Mouse (Mus musculus) lung, adult 2 months (tissue): ENCODE measurements around the gene Ssh2. TPM values are rescaled to one million over a fixed set of nuclear protein-coding genes. Genes with fewer than 3 reads are reported as not detected.

Source experiments
- DNase-seq: peaks from one replicate; pipeline ENCODE4 v3.0.0; 2022
- H3K4me1 ChIP-seq: fragments of 200-500 bp; 2 replicates; pipeline ENCODE4 v1.6.1; 2011; ENCODE audit warnings: low read length; ENCODE audit not compliant: control insufficient read depth, insufficient read depth
- H3K4me3 ChIP-seq: fragments of 200-500 bp; replicated peaks from 2 replicates; pipeline ENCODE3; 2011; ENCODE audit warnings: low read depth, mild to moderate bottlenecking, control low read depth, low read length; ENCODE audit errors: extremely low read depth
- CTCF ChIP-seq: fragments of 200-500 bp; IDR thresholded peaks from 2 replicates; pipeline ENCODE4 v1.5.1; 2011; ENCODE audit warnings: mild to moderate bottlenecking, low read length, control low read depth; ENCODE audit not compliant: insufficient read depth
- POLR2A ChIP-seq: fragments of 200-500 bp; IDR thresholded peaks from 2 replicates; pipeline ENCODE4 v1.6.1; 2011; ENCODE audit warnings: low read depth, mild to moderate bottlenecking, control low read depth, low read length, borderline replicate concordance; ENCODE audit errors: extremely low read depth
- WGBS: fragments of 180-500 bp; shearing (Covaris S2); methylation state at CpG from one replicate; pipeline ENCODE4 v1.1.7; 2018; 5-methylcytosine and 5-hydroxymethylcytosine counted together
- polyA plus RNA-seq: library from polyadenylated mRNA; depleted of rRNA; stranded (reverse); fragments of >200 nt; gene quantifications from 2 replicates; pipeline ENCODE4 v1.2.3, GENCODE M21; 2012

The Ssh2 gene
- polyA plus RNA-seq, 1 experiment, result 31.8 TPM

DNA sequence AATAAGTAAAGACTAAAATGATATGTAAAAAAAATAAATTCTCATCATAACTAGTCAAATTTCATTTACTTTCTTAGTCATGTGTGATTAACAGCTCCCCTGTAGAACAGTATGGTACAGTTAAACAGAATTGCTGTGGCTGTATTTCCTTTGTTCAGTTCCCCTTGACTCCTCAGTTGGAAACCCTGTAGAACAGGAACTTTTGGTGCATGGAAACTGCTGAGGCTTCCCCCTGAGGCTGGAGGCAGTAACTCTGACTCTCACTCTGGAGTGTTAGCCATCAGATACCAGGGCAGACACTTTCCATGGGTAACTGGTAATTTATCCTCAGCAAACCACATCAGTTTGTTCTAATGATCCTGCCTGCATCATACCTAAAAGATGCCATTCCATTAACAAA lies 195.2 kb downstream of the Ssh2 start:
- Histone ChIP-seq H3K4me3 (no peak overlapping the region), H3K4me1 (peaks cover 12% of the 10 kb centered on the region)
- TF ChIP-seq POLR2A (no peak), CTCF (no peak)
- DNase-seq, result no peak

DNA sequence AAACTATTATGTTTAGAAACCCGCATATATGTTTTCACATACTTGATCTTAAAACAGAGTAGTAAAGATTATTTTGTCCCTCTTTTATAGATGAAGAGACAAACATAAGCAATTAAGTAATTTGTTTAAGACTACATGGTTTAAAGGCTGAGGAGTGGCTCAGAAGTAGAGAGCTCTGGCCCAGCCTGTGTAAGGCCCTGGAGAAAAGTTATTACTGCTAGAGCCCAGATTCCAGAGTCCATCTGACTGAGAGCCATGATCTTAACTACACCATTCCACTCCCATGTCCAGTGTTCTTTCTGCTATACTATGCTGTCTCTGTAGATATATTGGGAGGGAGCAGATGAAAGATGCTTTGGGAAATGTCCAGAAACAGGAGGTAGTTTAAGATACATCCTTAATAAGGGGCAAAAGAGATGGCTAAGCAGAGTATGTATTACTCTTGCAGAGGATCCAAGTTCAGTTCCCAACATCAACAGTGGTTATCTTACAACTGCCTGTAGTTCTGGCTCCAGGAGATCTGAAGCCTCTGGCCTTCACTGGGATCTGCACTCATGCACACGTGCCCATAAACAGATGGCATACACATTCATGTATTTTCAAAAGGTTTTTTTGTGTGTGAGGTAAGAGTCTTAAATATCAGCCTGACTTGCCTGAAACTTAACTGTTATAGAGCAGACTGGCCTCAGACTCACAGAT lies 198.2 kb downstream of the Ssh2 start:
- TF ChIP-seq POLR2A (no peak), CTCF (no peak)
- H3K4me1 ChIP-seq, result peaks cover 11% of the 10 kb centered on the region

DNA sequence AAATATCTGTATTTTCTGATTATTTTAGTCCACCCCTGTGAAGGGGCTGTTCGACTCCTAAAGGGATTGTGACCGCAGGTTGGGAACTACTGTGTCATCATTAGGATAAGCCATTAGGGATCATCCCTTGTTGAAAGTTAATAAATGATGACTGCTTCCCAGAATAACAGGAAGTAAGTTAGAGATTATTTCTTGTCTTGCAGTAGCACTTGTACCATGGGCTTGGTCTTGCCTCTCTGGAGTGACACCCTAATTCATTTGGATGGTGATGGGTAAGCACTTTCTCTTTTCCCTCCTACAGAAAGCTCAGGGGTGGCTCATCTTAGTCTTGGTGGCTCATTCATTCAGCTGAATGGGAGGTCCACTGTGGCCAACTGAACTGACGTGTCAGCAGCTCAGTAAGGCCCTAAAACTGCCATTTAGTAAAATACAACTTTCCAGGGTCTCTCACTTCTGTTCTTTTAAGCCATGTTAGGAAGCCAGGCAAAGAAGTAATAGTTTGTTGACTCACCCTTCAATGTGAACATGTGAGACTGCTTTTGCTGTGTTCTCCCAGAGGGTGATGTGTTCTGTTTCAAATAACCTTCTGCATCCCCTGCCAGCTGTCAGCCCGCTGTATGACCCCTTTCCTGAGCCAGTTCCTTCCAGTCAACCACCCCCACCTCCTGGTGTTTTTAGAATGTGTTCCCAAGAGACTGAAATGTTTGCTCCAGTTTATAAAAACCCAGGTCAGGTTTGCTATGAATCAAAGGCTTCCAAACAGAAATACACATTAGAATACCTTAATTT lies 200.3 kb downstream of the Ssh2 start:
- H3K4me3 ChIP-seq, result no peak overlapping the region
- TF ChIP-seq CTCF, result no peak
- TF ChIP-seq POLR2A, result no peak
- peaks cover 7% of the 10 kb centered on the region for H3K4me1 ChIP-seq
- 76% methylated on average over 4 of the region's 4 CpGs for WGBS
- no peak for DNase-seq

More for the DNA sequence above, 198.2 kb downstream of the Ssh2 start:
- no peak overlapping the region for H3K4me3 ChIP-seq
- DNase-seq, result no peak
- WGBS, result 86% methylated on average over 2 of the region's 2 CpGs

- DNase-seq, result no peak
- WGBS, result 80% methylated on average over 4 of the region's 4 CpGs
- no peak for TF ChIP-seq POLR2A
- no peak for TF ChIP-seq CTCF
- Histone ChIP-seq H3K4me1 (peaks cover 7% of the 10 kb centered on the region), H3K4me3 (no peak overlapping the region)
Observed at GRCm38 (mm10) chr11:77418021-77418420, 201.9 kb downstream of the Ssh2 start.

- Histone ChIP-seq H3K4me3 (no peak overlapping the region), H3K4me1 (no peaks in the 10 kb centered on the region; the same call in 1 of the 2 replicates)
- no peak for DNase-seq
- TF ChIP-seq POLR2A, result no peak
- TF ChIP-seq CTCF, result no peak
- 65% methylated on average over 4 of the region's 4 CpGs for WGBS
Observed at GRCm38 (mm10) chr11:77423175-77423859, 207.2 kb downstream of the Ssh2 start.

DNA sequence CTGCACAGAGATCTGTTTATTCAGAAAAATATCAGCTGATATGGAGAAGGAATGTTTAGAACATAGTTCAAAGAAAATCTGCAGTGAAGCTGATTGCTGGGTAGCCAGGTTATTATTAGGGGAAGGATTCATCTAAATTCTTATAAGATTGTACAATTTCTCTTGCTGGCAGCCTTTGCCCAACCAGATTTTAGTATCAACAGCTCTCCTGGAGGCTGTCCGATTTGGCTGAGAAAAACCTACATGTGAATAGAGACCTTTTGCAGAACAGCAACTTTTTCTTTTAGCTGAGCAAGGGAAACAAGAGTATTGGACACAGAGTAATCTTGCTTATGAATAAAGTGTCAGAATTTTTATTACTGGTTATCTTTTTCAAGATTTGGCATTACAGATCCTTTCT lies 212.4 kb downstream of the Ssh2 start:
- no peak for DNase-seq
- Histone ChIP-seq H3K4me1 (peaks cover 2% of the 10 kb centered on the region; the same call in 1 of the 2 replicates), H3K4me3 (no peak overlapping the region)
- 75% methylated on average over 1 of the region's 1 CpGs for WGBS
- TF ChIP-seq CTCF (no peak), POLR2A (no peak)

- H3K4me1 ChIP-seq, result peaks cover 14% of the 10 kb centered on the region
- 80% methylated on average over 2 of the region's 2 CpGs for WGBS
- TF ChIP-seq CTCF (no peak), POLR2A (no peak)
- no peak for DNase-seq
- no peak overlapping the region for H3K4me3 ChIP-seq
Observed at GRCm38 (mm10) chr11:77437026-77437425, 220.9 kb downstream of the Ssh2 start.

DNA sequence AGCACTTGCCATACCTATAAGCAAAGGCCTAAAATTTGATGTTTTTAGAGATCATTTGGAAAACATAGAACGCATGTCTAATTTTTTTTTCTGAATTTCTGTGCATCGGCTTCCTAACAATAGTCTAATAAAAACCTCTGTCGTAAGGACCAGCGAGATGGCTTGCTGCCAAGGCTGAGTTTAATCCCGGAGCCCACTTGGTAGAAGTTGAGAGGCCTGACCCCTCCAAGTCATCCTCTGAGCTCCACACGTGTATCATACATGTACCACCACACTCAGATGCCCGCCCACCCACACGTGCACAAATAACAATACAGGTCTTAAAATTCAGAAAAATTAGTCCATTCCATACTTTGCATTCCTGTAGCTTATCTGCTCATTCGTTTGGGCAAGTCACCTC lies 224.0 kb downstream of the Ssh2 start:
- WGBS, result 64% methylated on average over 9 of the region's 9 CpGs
- DNase-seq, result no peak

GRCm38 (mm10) chr11:77441020-77441419 lies 224.9 kb downstream of the Ssh2 start:
- H3K4me3 ChIP-seq, result no peak overlapping the region
- WGBS, result 46% methylated on average over 8 of the region's 8 CpGs
- DNase-seq, result no peak
- H3K4me1 ChIP-seq, result peaks cover 51% of the 10 kb centered on the region
- no peak for TF ChIP-seq POLR2A
- no peak for TF ChIP-seq CTCF

More for the DNA sequence above, 224.0 kb downstream of the Ssh2 start:
- Histone ChIP-seq H3K4me1 (peaks cover 43% of the 10 kb centered on the region), H3K4me3 (no peak overlapping the region)
- TF ChIP-seq CTCF, result no peak
